Mouse (Mus musculus) neural tube, embryonic 14.5 days (tissue): Measurements from ENCODE around the gene Pelp1. TPM values are rescaled to one million over a fixed set of nuclear protein-coding genes. Genes with fewer than 3 reads are reported as not detected.
A peak's percentile ranks its signal among the peaks of the same experiment; 100 is the strongest.

Source experiments
- ATAC-seq: fragments of 200-750 bp; cut with Nextera tagmentation; 2 replicates; pipeline ENCODE4 v1.8.0; 2017; ENCODE audit warnings: low read depth, mild to moderate bottlenecking, moderate TSS enrichment, moderate library complexity
- H3K27ac ChIP-seq: fragments of 300-500 bp; sonication (generic); 2 replicates; pipeline ENCODE4 v1.5.1; 2014; ENCODE audit warnings: low read depth, mild to moderate bottlenecking, control low read depth, low read length, moderate library complexity, mixed read lengths
- H3K27me3 ChIP-seq: fragments of 300-500 bp; sonication (generic); 2 replicates; pipeline ENCODE4 v1.6.1; 2014; ENCODE audit warnings: low read length; ENCODE audit not compliant: control insufficient read depth, insufficient read depth
- H3K36me3 ChIP-seq: fragments of 300-500 bp; sonication (generic); 2 replicates; pipeline ENCODE4 v1.6.1; 2014; ENCODE audit warnings: low read length, mixed read lengths; ENCODE audit not compliant: control insufficient read depth, insufficient read depth
- H3K4me1 ChIP-seq: fragments of 300-500 bp; sonication (generic); 2 replicates; pipeline ENCODE4 v1.6.1; 2014; ENCODE audit warnings: low read length; ENCODE audit not compliant: control insufficient read depth, insufficient read depth
- H3K4me2 ChIP-seq: fragments of 300-500 bp; sonication (generic); 2 replicates; pipeline ENCODE4 v1.6.1; 2014; ENCODE audit warnings: mild to moderate bottlenecking, low read depth, low read length, control low read depth
- H3K4me3 ChIP-seq: fragments of 300-500 bp; sonication (generic); 2 replicates; pipeline ENCODE4 v1.5.1; 2014; ENCODE audit warnings: low read depth, low read length, control low read depth, mixed read lengths
- H3K9ac ChIP-seq: fragments of 300-500 bp; sonication (generic); replicated peaks from 2 replicates; pipeline ENCODE4 v1.6.1; 2014; ENCODE audit warnings: low read depth, mild to moderate bottlenecking, control low read depth, low read length, mixed read lengths
- H3K9me3 ChIP-seq: fragments of 300-500 bp; sonication (generic); 2 replicates; pipeline ENCODE4 v1.6.1; 2016; ENCODE audit warnings: low read length; ENCODE audit not compliant: control insufficient read depth
- WGBS: fragments of 180-500 bp; shearing (Covaris S2); extraction: QIAGEN DNeasy Blood & Tissue Kit; methylation state at CpG from one replicate; pipeline ENCODE4 v1.1.7; 2014; 5-methylcytosine and 5-hydroxymethylcytosine counted together
- polyA plus RNA-seq: library from polyadenylated mRNA; unstranded; fragments of >200 nt; fragmentation: Nextera tagmentation; extraction: Ambion mirVana; gene quantifications from 2 replicates; pipeline ENCODE4 v1.2.1, GENCODE M21; 2014

Gene Pelp1
- polyA plus RNA-seq, 1 experiment from 2014 or later, result 29.3 TPM

DNA sequence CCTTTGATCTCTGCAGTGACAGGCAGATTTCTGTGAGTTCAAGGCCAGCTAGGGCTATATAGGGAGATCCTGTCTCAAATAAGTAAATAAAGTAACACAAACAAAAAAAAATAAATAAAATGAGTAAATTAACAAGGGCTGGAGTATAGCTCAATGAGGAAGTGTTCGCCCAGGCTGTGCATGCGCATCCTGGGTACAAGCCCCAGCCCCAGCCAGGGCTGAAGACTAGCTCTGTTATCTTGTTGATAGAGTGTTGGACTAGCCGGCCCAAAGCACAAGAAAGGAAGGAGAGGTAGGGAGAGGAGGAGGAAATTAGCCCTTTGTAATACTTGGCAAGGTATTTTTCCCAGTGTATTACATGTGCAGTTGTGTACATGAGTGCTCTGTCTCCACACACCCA, 34.1 kb upstream of the Pelp1 start:
- no peaks in the 10 kb centered on the region for H3K27me3 ChIP-seq
- 89% methylated on average over 3 of the region's 3 CpGs for WGBS
- ATAC-seq, result no peak
- no peaks in the 10 kb centered on the region for H3K9me3 ChIP-seq
- H3K27ac ChIP-seq, result no peak overlapping the region
- no peak overlapping the region for H3K9ac ChIP-seq
- no peak overlapping the region for H3K4me2 ChIP-seq
- H3K4me1 ChIP-seq, result no peaks in the 10 kb centered on the region
- no peak overlapping the region for H3K4me3 ChIP-seq
- H3K36me3 ChIP-seq, result peaks cover 17% of the 10 kb centered on the region

DNA sequence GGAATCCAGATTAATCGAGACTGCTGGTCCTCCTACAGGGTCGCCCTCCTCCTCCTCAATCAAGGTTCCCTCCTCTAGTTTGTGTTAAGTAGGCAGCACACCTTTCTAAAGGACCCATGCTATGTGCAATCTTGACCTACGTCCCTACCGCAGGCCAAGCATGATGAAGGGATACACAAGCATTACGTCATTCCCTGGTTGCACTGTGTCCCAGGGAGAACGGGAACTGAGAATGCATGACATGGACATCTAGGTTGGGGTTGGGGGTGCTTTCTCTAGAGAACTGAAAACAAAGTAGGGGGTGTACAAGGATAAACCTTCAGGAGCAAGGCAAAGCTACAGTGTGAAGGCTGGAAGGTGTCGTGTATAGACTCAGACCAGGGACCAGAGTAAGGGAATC, 32.1 kb upstream of the Pelp1 start:
- Histone ChIP-seq H3K36me3 (peaks cover 35% of the 10 kb centered on the region), H3K4me3 (no peak overlapping the region), H3K27me3 (no peaks in the 10 kb centered on the region), H3K4me2 (no peak overlapping the region), H3K9me3 (no peaks in the 10 kb centered on the region), H3K4me1 (no peaks in the 10 kb centered on the region), H3K9ac (no peak overlapping the region), H3K27ac (no peak overlapping the region)
- ATAC-seq, result no peak
- 93% methylated on average over 7 of the region's 7 CpGs for WGBS

DNA sequence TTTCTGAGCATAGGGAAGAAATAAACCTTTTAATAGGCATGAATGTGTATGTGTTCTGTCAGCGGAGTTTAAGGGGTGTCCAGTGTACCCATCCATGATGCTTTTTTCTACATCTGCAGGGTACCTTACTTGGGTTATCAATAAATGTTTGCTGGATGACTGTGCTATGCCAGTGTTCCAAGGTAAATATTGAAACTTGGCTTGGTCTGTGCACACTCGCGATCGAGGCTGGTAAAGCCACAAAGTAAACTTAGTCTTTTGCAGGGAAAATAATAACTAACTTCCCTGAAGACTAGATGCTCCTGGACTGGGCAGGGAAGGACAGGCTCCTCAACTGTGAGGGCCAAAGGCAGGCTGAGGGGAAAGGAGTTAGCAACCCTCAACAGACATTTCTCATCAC, 30.8 kb upstream of the Pelp1 start:
- no peaks in the 10 kb centered on the region for H3K9me3 ChIP-seq
- H3K27ac ChIP-seq, result no peak overlapping the region
- peaks cover 41% of the 10 kb centered on the region for H3K36me3 ChIP-seq
- no peak overlapping the region for H3K4me3 ChIP-seq
- no peaks in the 10 kb centered on the region for H3K27me3 ChIP-seq
- no peak for ATAC-seq
- 96% methylated on average over 4 of the region's 4 CpGs for WGBS
- H3K9ac ChIP-seq, result no peak overlapping the region
- no peaks in the 10 kb centered on the region for H3K4me1 ChIP-seq
- H3K4me2 ChIP-seq, result no peak overlapping the region

DNA sequence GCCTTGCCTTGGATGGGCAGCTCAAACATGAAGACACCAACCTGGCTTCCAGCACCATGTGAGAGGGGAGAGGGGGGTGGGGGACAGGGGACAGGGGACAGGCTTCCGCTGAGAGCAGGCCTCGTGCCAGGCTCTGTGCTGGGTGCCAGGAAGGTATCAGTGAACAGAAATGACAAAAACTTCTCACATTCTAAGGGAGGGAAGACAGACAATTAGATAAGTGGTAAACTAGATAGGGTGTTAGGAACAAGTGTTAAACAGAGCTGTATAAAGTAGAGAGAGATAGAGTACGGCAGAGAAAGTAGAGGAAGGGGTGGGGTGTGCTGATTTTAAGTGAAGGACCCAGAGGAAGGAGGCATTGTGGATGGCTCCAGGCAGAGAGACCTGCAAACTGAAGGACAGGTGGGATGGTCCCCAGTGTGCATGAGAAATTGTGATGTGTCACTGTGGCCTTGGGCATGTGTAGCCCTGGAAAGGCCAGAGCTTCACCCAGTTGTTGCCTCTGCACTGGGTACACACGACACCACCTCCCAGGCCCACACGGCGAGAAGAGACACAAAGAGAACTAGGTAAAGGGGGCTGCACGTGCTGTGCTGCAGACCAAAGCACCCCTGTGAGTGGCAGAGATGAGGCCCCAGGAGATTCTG, 29.0 kb upstream of the Pelp1 start:
- no peaks in the 10 kb centered on the region for H3K9me3 ChIP-seq
- H3K4me3 ChIP-seq, result no peak overlapping the region
- ATAC-seq, result no peak
- H3K4me2 ChIP-seq, result no peak overlapping the region
- peaks cover 41% of the 10 kb centered on the region for H3K36me3 ChIP-seq
- peaks cover 8% of the 10 kb centered on the region for H3K4me1 ChIP-seq
- no peak overlapping the region for H3K27ac ChIP-seq
- WGBS, result 87% methylated on average over 7 of the region's 7 CpGs
- H3K27me3 ChIP-seq, result no peaks in the 10 kb centered on the region
- H3K9ac ChIP-seq, result no peak overlapping the region

DNA sequence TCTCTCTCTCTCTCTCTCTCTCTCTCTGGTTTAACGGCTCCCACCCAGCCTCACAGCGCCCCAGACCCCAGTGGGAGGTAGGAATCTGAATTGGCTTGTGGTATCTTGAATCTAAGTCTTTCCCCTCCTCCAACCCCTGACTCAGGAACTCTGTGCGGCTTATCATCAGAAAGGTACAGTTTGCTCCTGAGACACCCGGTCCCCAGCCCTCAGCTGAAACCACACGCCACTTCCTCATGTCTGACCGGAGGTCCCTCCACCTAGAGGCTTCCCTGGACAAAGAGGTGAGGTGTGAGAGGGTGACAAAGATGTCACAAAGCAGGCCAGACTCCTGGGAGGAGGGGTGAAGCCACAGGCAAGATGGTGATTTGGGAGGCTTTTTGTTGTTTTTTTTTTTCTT, 27.6 kb upstream of the Pelp1 start:
- Histone ChIP-seq H3K36me3 (peaks cover 41% of the 10 kb centered on the region), H3K4me2 (no peak overlapping the region), H3K4me1 (peaks cover 17% of the 10 kb centered on the region), H3K9me3 (no peaks in the 10 kb centered on the region), H3K27ac (no peak overlapping the region), H3K9ac (no peak overlapping the region), H3K27me3 (no peaks in the 10 kb centered on the region), H3K4me3 (no peak overlapping the region)
- no peak for ATAC-seq
- WGBS, result 84% methylated on average over 6 of the region's 6 CpGs

DNA sequence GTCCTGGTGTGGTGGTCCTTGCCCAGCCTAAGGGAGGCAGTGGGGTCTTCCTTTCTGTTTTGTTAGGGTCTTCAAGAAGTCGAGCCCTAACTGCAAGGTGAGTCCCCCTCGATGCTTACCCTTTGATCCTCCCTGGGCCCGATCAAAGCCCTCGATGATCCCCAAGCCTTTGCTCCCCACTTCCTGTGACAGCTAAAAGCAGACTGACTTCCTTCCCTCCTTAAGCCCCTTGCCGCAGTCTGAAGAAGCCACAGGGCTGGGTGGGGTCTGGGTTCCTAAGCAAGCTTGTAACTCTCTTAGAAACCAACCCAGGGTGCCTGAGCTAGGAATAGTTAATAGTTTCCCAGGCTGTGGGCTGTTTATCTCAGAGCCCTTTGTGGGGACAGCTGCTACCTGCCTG, 25.6 kb upstream of the Pelp1 start:
- H3K4me2 ChIP-seq, result no peak overlapping the region
- 82% methylated on average over 5 of the region's 5 CpGs for WGBS
- no peak overlapping the region for H3K9ac ChIP-seq
- H3K36me3 ChIP-seq, result peaks cover 38% of the 10 kb centered on the region
- H3K4me1 ChIP-seq, result peaks cover 17% of the 10 kb centered on the region
- H3K27me3 ChIP-seq, result no peaks in the 10 kb centered on the region
- no peak for ATAC-seq
- no peak overlapping the region for H3K27ac ChIP-seq
- no peaks in the 10 kb centered on the region for H3K9me3 ChIP-seq
- H3K4me3 ChIP-seq, result no peak overlapping the region

DNA sequence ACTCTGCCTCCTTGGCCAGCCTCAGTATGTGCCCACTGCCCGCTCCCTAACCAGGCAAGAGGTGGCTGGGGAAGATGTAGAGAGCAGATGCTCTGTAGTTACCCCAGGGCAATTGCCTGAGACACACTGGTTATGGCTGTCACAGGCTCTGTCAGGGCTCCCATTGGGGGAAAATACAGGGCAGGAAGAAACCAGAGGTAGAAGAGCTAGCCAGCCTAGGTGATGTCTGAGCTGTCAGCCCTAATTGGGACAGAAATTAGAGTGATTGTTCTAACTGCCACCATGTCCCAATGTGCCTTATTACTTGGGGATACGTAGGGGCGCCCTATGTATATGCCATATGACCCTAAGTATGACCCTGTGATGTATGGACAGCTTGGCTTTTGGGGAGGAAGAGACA, 24.1 kb upstream of the Pelp1 start:
- H3K9ac ChIP-seq, result no peak overlapping the region
- H3K9me3 ChIP-seq, result no peaks in the 10 kb centered on the region
- peak overlapping the region; percentile 84; the same call in 1 of the 2 replicates for H3K4me2 ChIP-seq
- no peak overlapping the region for H3K27ac ChIP-seq
- peaks cover 24% of the 10 kb centered on the region for H3K36me3 ChIP-seq
- H3K27me3 ChIP-seq, result no peaks in the 10 kb centered on the region
- H3K4me3 ChIP-seq, result peak overlapping the region; percentile 83; the same call in 1 of the 2 replicates
- ATAC-seq, result no peak
- peaks cover 17% of the 10 kb centered on the region for H3K4me1 ChIP-seq
- WGBS, result 90% methylated on average over 3 of the region's 3 CpGs

- Histone ChIP-seq H3K9me3 (no peaks in the 10 kb centered on the region), H3K9ac (peak overlapping the region; percentile 90), H3K27me3 (no peaks in the 10 kb centered on the region), H3K27ac (no peak overlapping the region), H3K36me3 (peaks cover 20% of the 10 kb centered on the region), H3K4me2 (peak overlapping the region; percentile 84), H3K4me1 (peaks cover 17% of the 10 kb centered on the region), H3K4me3 (peak overlapping the region; percentile 83)
- no peak for ATAC-seq
- WGBS, result 45% methylated on average over 1 of the region's 1 CpGs
Observed at GRCm38 (mm10) chr11:70433569-70433943, 23.7 kb upstream of the Pelp1 start.

GRCm38 (mm10) chr11:70432895-70433568, 23.2 kb upstream of the Pelp1 start:
- ATAC-seq, result peak; percentile 63
- H3K4me2 ChIP-seq, result peak overlapping the region; percentile 84
- no peaks in the 10 kb centered on the region for H3K9me3 ChIP-seq
- peaks cover 17% of the 10 kb centered on the region for H3K4me1 ChIP-seq
- no peaks in the 10 kb centered on the region for H3K27me3 ChIP-seq
- peaks cover 14% of the 10 kb centered on the region for H3K36me3 ChIP-seq
- H3K9ac ChIP-seq, result peak overlapping the region; percentile 90
- peak overlapping the region; percentile 90 for H3K27ac ChIP-seq
- H3K4me3 ChIP-seq, result peak overlapping the region; percentile 83
- 8% methylated on average over 15 of the region's 15 CpGs for WGBS
